Mouse (Mus musculus) lung, postnatal 36 days (tissue): ENCODE measurements around the gene Nfxl1.

Source experiments
- DNase-seq: peaks from one replicate; pipeline ENCODE4 v3.0.0; 2022; ENCODE audit warnings: mixed read lengths

Gene Nfxl1

GRCm38 (mm10) chr5:72498271-72498670 is 61.2 kb downstream of the Nfxl1 start:
- DNase-seq, result no peak

GRCm38 (mm10) chr5:72496756-72497155 is 62.7 kb downstream of the Nfxl1 start:
- DNase-seq, result no peak

- DNase-seq, result no peak
Measured at GRCm38 (mm10) chr5:72493906-72494305, 65.6 kb downstream of the Nfxl1 start.

GRCm38 (mm10) chr5:72491232-72491631 is 68.3 kb downstream of the Nfxl1 start:
- no peak for DNase-seq

GRCm38 (mm10) chr5:72480456-72480855 is 79.0 kb downstream of the Nfxl1 start:
- no peak for DNase-seq

- no peak for DNase-seq
Measured at GRCm38 (mm10) chr5:72472317-72473009, 87.0 kb downstream of the Nfxl1 start.

GRCm38 (mm10) chr5:72471746-72472145 is 87.7 kb downstream of the Nfxl1 start:
- DNase-seq, result no peak

- DNase-seq, result no peak
Measured at GRCm38 (mm10) chr5:72464932-72465331, 94.6 kb downstream of the Nfxl1 start.
